Comparison of ENCODE assay signal across 23 mouse cellular contexts in the genomic region with DNA sequence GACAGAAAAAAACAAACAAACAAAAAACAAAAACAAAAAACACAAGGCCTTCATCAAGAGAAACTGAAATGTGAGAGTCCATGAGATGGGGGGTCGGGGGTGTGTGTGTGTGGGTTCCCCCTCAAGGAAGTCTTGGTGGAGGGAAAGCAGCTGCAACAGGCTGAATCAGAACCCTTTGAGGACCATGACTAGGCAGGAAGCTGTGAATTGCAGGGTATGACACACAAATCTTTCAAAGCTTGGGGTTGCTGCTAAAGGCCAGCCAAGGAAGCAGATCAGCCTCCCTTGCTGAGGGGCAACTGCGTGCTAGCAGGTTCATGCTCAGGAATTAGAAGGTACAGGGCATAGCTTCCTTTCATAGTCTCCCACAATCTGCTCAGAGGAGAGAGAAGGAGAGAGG. TPM values are rescaled to one million over a fixed set of nuclear protein-coding genes. Genes with fewer than 3 reads are reported as not detected.
DNase-seq lines count a peak whose midpoint lies in the region; ATAC-seq lines count a peak whose summit lies in the region.
"Had no signal": no experiment of that assay in that cellular context is flagged by ENCODE, and none has a peak within 500 bp of the region (broad histone marks: within the 10 kb centered on the region; RNA-seq: fewer than 3 reads in every experiment).

No protein-coding gene starts in this region.

- peak; percentile 52 to 72; a peak in 3 of 4 replicates for ATAC-seq in hematopoietic stem cell, adult 5-6 weeks (replicated peaks in 1 of 2; ENCODE audit: insufficient read depth in 1 of 2, low FRiP score in 2 of 2, low TSS enrichment in 1 of 2, low read depth in 1 of 2, poor library complexity in 2 of 2, severe bottlenecking in 2 of 2)
- ATAC-seq: activated CD4-positive, CD25-positive, alpha-beta regulatory T cell, adult 4 months; CD4-positive, CD25-positive, alpha-beta regulatory T cell, adult 4 months; forebrain, embryonic 13.5 days; forebrain, embryonic 16.5 days; intestine, postnatal 0 days had no signal

- peak; percentile 35 for DNase-seq in heart, adult 11 months
- no peak for DNase-seq in heart, adult 8-10 months (ENCODE audit: low spot score)
- DNase-seq in NIH3T3 (ENCODE audit: low read depth), result peak; percentile 41
- DNase-seq in layer of hippocampus, adult 9-11 months, result no peak
- no peak for DNase-seq in cerebellum, postnatal 4 days (ENCODE audit: low spot score in 2 of 2)
- no peak for DNase-seq in thymus, postnatal 25 days
- DNase-seq: adrenal gland, postnatal 10 days; cerebellum, adult 11 months; cerebellum, adult 2 months; cerebellum, adult 9-11 months; cerebellum, postnatal 25 days; gastrocnemius, postnatal 10 days; gastrocnemius, postnatal 36 days; heart, adult 18-20 months; heart, postnatal 14 days; heart, postnatal 4 days had no signal

RNA-seq across cellular contexts. Expression of a gene that starts 40.1 kb away (rescaled TPM):
- total RNA-seq in heart, adult 8-10 months (2022), result under 1 TPM; 0.11 to 0.31 (median 0.16) TPM
- 2.1 TPM in 1 of 2 replicates, not detected in the other for total RNA-seq in hematopoietic stem cell, adult 5-6 weeks (2017)
- total RNA-seq: gastrocnemius, postnatal 36 days; heart, postnatal 14 days; heart, postnatal 4 days; MEL had no signal

Comparison
In these comparisons a context has a peak if more than half of its experiments do, and no peak if none do; other contexts are left out.
1. DNase-seq: peak in heart, adult 11 months (single experiment) and NIH3T3 (single experiment); none in heart, adult 8-10 months (single experiment), layer of hippocampus, adult 9-11 months (single experiment), cerebellum, postnatal 4 days (0 of 2) and thymus, postnatal 25 days (single experiment).